Mouse (Mus musculus) thymus, postnatal 0 days (tissue): ENCODE measurements around the gene Rnf167. TPM values are rescaled to one million over a fixed set of nuclear protein-coding genes. Genes with fewer than 3 reads are reported as not detected.
A peak's percentile ranks its signal among the peaks of the same experiment; 100 is the strongest.

Experiments used
- DNase-seq: peaks from one replicate; pipeline ENCODE4 v3.0.0-alpha.2; 2015; ENCODE audit warnings: low spot score
- polyA plus RNA-seq: library from polyadenylated mRNA; unstranded; fragments of >200 nt; fragmentation: Nextera tagmentation; extraction: Ambion mirVana; gene quantifications from 2 replicates; pipeline ENCODE4 v1.2.1, GENCODE M21; 2015

Gene Rnf167
- polyA plus RNA-seq: 214 and 226 TPM in 2 replicates

- DNase-seq: peak; percentile 99
These were observed at the start of gene Rnf167, which contains the start of gene Slc25a11 for GRCm38 (mm10) chr11:70646691-70647650. Gene Rnf167 (plus strand): TSS chr11:70647235. Gene Slc25a11 (minus strand): TSS chr11:70647479.

GRCm38 (mm10) chr11:70597301-70597700, 49.7 kb upstream of the Rnf167 start:
- no peak for DNase-seq

GRCm38 (mm10) chr11:70598451-70598953, 48.5 kb upstream of the Rnf167 start:
- no peak for DNase-seq

GRCm38 (mm10) chr11:70605024-70605566, 41.9 kb upstream of the Rnf167 start:
- peak; percentile 74 for DNase-seq

GRCm38 (mm10) chr11:70606717-70607116, 40.3 kb upstream of the Rnf167 start:
- no peak for DNase-seq

- DNase-seq: no peak
These were observed 39.4 kb upstream of the Rnf167 start for GRCm38 (mm10) chr11:70607611-70608010.

- peak; percentile 36 for DNase-seq
These were observed 38.5 kb upstream of the Rnf167 start for GRCm38 (mm10) chr11:70608381-70609066.

GRCm38 (mm10) chr11:70610752-70611151, 36.3 kb upstream of the Rnf167 start:
- no peak for DNase-seq

- no peak for DNase-seq
These were observed 34.5 kb upstream of the Rnf167 start for GRCm38 (mm10) chr11:70612505-70612904.

GRCm38 (mm10) chr11:70615074-70615473, 32.0 kb upstream of the Rnf167 start:
- DNase-seq: peak; percentile 83

GRCm38 (mm10) chr11:70615516-70616093, 31.4 kb upstream of the Rnf167 start, which contains the start of gene 4930544D05Rik:
Gene 4930544D05Rik (plus strand): TSS chr11:70615848.
- peak; percentile 29 for DNase-seq

- DNase-seq: no peak
These were observed 27.9 kb upstream of the Rnf167 start, which contains the start of gene Chrne for GRCm38 (mm10) chr11:70619101-70619500. Gene Chrne (minus strand): TSS chr11:70619216.

GRCm38 (mm10) chr11:70621972-70622814, 24.8 kb upstream of the Rnf167 start:
- DNase-seq: no peak

- DNase-seq: no peak
These were observed 23.8 kb upstream of the Rnf167 start for GRCm38 (mm10) chr11:70623053-70623742.

GRCm38 (mm10) chr11:70625473-70625872, 21.6 kb upstream of the Rnf167 start:
- DNase-seq: peak; percentile 68

- no peak for DNase-seq
These were observed 20.2 kb upstream of the Rnf167 start for GRCm38 (mm10) chr11:70626877-70627276.

- DNase-seq: no peak
These were observed 18.6 kb upstream of the Rnf167 start for GRCm38 (mm10) chr11:70628431-70628830.

GRCm38 (mm10) chr11:70629557-70629956, 17.5 kb upstream of the Rnf167 start:
- peak; percentile 59 for DNase-seq

- DNase-seq: no peak
These were observed 16.9 kb upstream of the Rnf167 start for GRCm38 (mm10) chr11:70630129-70630528.
